Mouse (Mus musculus): ENCODE measurements at regions not wholly inside any gene's neighbourhood (a gene's known extent, or its start where the extent isn't known, plus 50 kb on each side); places are given as distances from the start of the nearest gene placed in this dataset.

GRCm38 (mm10) chr10:71485063-71485762 lies 137.7 kb downstream of the Ipmk start:
- no peak overlapping the region for H3K4me3 ChIP-seq (replicated peaks)
- H3K9me3 ChIP-seq = no peaks in the 10 kb centered on the region
- H3K36me3 ChIP-seq = no peaks in the 10 kb centered on the region
- ATAC-seq (ENCODE audit: insufficient number of reproducible peaks, insufficient read depth, low FRiP score, low TSS enrichment, low read depth) = no peak
- H3K27ac ChIP-seq = no peak overlapping the region
- no peak overlapping the region for H3K4me2 ChIP-seq
- WGBS = 82% methylated on average over 17 of the region's 17 CpGs
- H3K9ac ChIP-seq (replicated peaks) = no peak overlapping the region
- no peaks in the 10 kb centered on the region; the same call in 1 of the 2 replicates for H3K27me3 ChIP-seq
- H3K4me1 ChIP-seq (replicated peaks) = no peaks in the 10 kb centered on the region

GRCm38 (mm10) chr10:71489791-71490190 lies 142.2 kb downstream of the Ipmk start:
- Histone ChIP-seq H3K27ac (no peak overlapping the region), H3K27me3 (no peaks in the 10 kb centered on the region), H3K4me2 (no peak overlapping the region), H3K9me3 (no peaks in the 10 kb centered on the region), H3K9ac (replicated peaks) (no peak overlapping the region), H3K4me3 (replicated peaks) (no peak overlapping the region), H3K4me1 (replicated peaks) (no peaks in the 10 kb centered on the region), H3K36me3 (no peaks in the 10 kb centered on the region)
- no peak for ATAC-seq (ENCODE audit: insufficient number of reproducible peaks, insufficient read depth, low FRiP score, low TSS enrichment, low read depth)
- 92% methylated on average over 7 of the region's 7 CpGs for WGBS

- Histone ChIP-seq H3K36me3 (no peaks in the 10 kb centered on the region), H3K27me3 (no peaks in the 10 kb centered on the region), H3K27ac (no peak overlapping the region), H3K4me1 (replicated peaks) (no peaks in the 10 kb centered on the region), H3K9me3 (no peaks in the 10 kb centered on the region), H3K4me2 (no peak overlapping the region), H3K9ac (replicated peaks) (no peak overlapping the region), H3K4me3 (replicated peaks) (no peak overlapping the region)
- WGBS = 23% methylated on average over 4 of the region's 5 CpGs
- no peak for ATAC-seq (ENCODE audit: insufficient number of reproducible peaks, insufficient read depth, low FRiP score, low TSS enrichment, low read depth)
These were observed 154.5 kb downstream of the Ipmk start for GRCm38 (mm10) chr10:71502096-71502495.

GRCm38 (mm10) chr10:71504219-71504618 lies 156.7 kb downstream of the Ipmk start:
- no peaks in the 10 kb centered on the region for H3K27me3 ChIP-seq
- 84% methylated on average over 1 of the region's 1 CpGs for WGBS
- no peak overlapping the region for H3K4me3 ChIP-seq (replicated peaks)
- no peaks in the 10 kb centered on the region for H3K36me3 ChIP-seq
- H3K4me1 ChIP-seq (replicated peaks) = no peaks in the 10 kb centered on the region
- no peak for ATAC-seq (ENCODE audit: insufficient number of reproducible peaks, insufficient read depth, low FRiP score, low TSS enrichment, low read depth)
- H3K9ac ChIP-seq (replicated peaks) = no peak overlapping the region
- H3K4me2 ChIP-seq = no peak overlapping the region
- H3K9me3 ChIP-seq = no peaks in the 10 kb centered on the region
- H3K27ac ChIP-seq = no peak overlapping the region

- 62% methylated on average over 2 of the region's 2 CpGs for WGBS
- Histone ChIP-seq H3K27me3 (no peaks in the 10 kb centered on the region), H3K4me2 (no peak overlapping the region), H3K9ac (replicated peaks) (no peak overlapping the region), H3K4me1 (replicated peaks) (no peaks in the 10 kb centered on the region), H3K4me3 (replicated peaks) (no peak overlapping the region), H3K36me3 (no peaks in the 10 kb centered on the region), H3K27ac (no peak overlapping the region), H3K9me3 (0 out of 2 replicates have a peak, but pooled peaks cover 3% of the 10 kb centered on the region)
- ATAC-seq (ENCODE audit: insufficient number of reproducible peaks, insufficient read depth, low FRiP score, low TSS enrichment, low read depth) = no peak
These were observed 177.7 kb downstream of the Ipmk start for GRCm38 (mm10) chr10:71525290-71525689.

GRCm38 (mm10) chr10:71533759-71534158 lies 186.2 kb downstream of the Ipmk start:
- no peak for ATAC-seq (ENCODE audit: insufficient number of reproducible peaks, insufficient read depth, low FRiP score, low TSS enrichment, low read depth)
- no peak overlapping the region for H3K27ac ChIP-seq
- no peak overlapping the region for H3K9ac ChIP-seq (replicated peaks)
- 0 out of 2 replicates have a peak, but pooled peaks cover 2% of the 10 kb centered on the region for H3K9me3 ChIP-seq
- no peaks in the 10 kb centered on the region for H3K36me3 ChIP-seq
- 58% methylated on average over 2 of the region's 2 CpGs for WGBS
- H3K27me3 ChIP-seq = no peaks in the 10 kb centered on the region
- H3K4me2 ChIP-seq = no peak overlapping the region
- peaks cover 4% of the 10 kb centered on the region; the same call in 1 of the 2 replicates for H3K4me1 ChIP-seq (replicated peaks)
- H3K4me3 ChIP-seq (replicated peaks) = no peak overlapping the region

GRCm38 (mm10) chr10:71545489-71545888 lies 197.9 kb downstream of the Ipmk start:
- Histone ChIP-seq H3K4me2 (no peak overlapping the region), H3K36me3 (no peaks in the 10 kb centered on the region), H3K4me3 (replicated peaks) (no peak overlapping the region), H3K27me3 (no peaks in the 10 kb centered on the region), H3K9me3 (no peaks in the 10 kb centered on the region), H3K4me1 (replicated peaks) (no peaks in the 10 kb centered on the region), H3K9ac (replicated peaks) (no peak overlapping the region), H3K27ac (no peak overlapping the region)
- WGBS = 85% methylated on average over 7 of the region's 7 CpGs
- no peak for ATAC-seq (ENCODE audit: insufficient number of reproducible peaks, insufficient read depth, low FRiP score, low TSS enrichment, low read depth)

- Histone ChIP-seq H3K4me3 (replicated peaks) (no peak overlapping the region), H3K9ac (replicated peaks) (no peak overlapping the region), H3K27me3 (no peaks in the 10 kb centered on the region), H3K4me2 (no peak overlapping the region), H3K4me1 (replicated peaks) (no peaks in the 10 kb centered on the region), H3K27ac (no peak overlapping the region), H3K9me3 (no peaks in the 10 kb centered on the region), H3K36me3 (no peaks in the 10 kb centered on the region)
- 90% methylated on average over 7 of the region's 7 CpGs for WGBS
- no peak for ATAC-seq (ENCODE audit: insufficient number of reproducible peaks, insufficient read depth, low FRiP score, low TSS enrichment, low read depth)
These were observed 198.9 kb downstream of the Ipmk start for GRCm38 (mm10) chr10:71546507-71546906.

- WGBS = 90% methylated on average over 10 of the region's 10 CpGs
- H3K4me1 ChIP-seq (replicated peaks) = no peaks in the 10 kb centered on the region
- no peak overlapping the region for H3K9ac ChIP-seq (replicated peaks)
- no peaks in the 10 kb centered on the region for H3K27me3 ChIP-seq
- H3K4me3 ChIP-seq (replicated peaks) = no peak overlapping the region
- no peak overlapping the region for H3K4me2 ChIP-seq
- no peaks in the 10 kb centered on the region for H3K36me3 ChIP-seq
- no peak overlapping the region for H3K27ac ChIP-seq
- peaks cover 7% of the 10 kb centered on the region; the same call in 1 of the 2 replicates for H3K9me3 ChIP-seq
- no peak for ATAC-seq (ENCODE audit: insufficient number of reproducible peaks, insufficient read depth, low FRiP score, low TSS enrichment, low read depth)
These were observed 236.2 kb downstream of the Ipmk start for GRCm38 (mm10) chr10:71583716-71584115.

GRCm38 (mm10) chr10:71598515-71598914 lies 251.0 kb downstream of the Ipmk start:
- H3K9me3 ChIP-seq = no peaks in the 10 kb centered on the region
- H3K36me3 ChIP-seq = no peaks in the 10 kb centered on the region
- no peak overlapping the region for H3K4me3 ChIP-seq (replicated peaks)
- no peaks in the 10 kb centered on the region for H3K27me3 ChIP-seq
- H3K4me1 ChIP-seq (replicated peaks) = no peaks in the 10 kb centered on the region
- no peak for ATAC-seq (ENCODE audit: insufficient number of reproducible peaks, insufficient read depth, low FRiP score, low TSS enrichment, low read depth)
- H3K9ac ChIP-seq (replicated peaks) = no peak overlapping the region
- 90% methylated on average over 6 of the region's 6 CpGs for WGBS
- no peak overlapping the region for H3K4me2 ChIP-seq
- H3K27ac ChIP-seq = no peak overlapping the region

- no peak overlapping the region for H3K27ac ChIP-seq
- H3K4me1 ChIP-seq (replicated peaks) = no peaks in the 10 kb centered on the region
- H3K27me3 ChIP-seq = no peaks in the 10 kb centered on the region
- ATAC-seq (ENCODE audit: insufficient number of reproducible peaks, insufficient read depth, low FRiP score, low TSS enrichment, low read depth) = no peak
- H3K9me3 ChIP-seq = no peaks in the 10 kb centered on the region
- no peaks in the 10 kb centered on the region for H3K36me3 ChIP-seq
- H3K9ac ChIP-seq (replicated peaks) = no peak overlapping the region
- H3K4me2 ChIP-seq = no peak overlapping the region
- H3K4me3 ChIP-seq (replicated peaks) = no peak overlapping the region
- 95% methylated on average over 4 of the region's 4 CpGs for WGBS
These were observed 266.2 kb downstream of the Ipmk start for GRCm38 (mm10) chr10:71613736-71614135.

- Histone ChIP-seq H3K9ac (replicated peaks) (no peak overlapping the region), H3K4me2 (no peak overlapping the region), H3K27ac (no peak overlapping the region), H3K4me3 (replicated peaks) (no peak overlapping the region), H3K36me3 (no peaks in the 10 kb centered on the region), H3K27me3 (no peaks in the 10 kb centered on the region), H3K9me3 (no peaks in the 10 kb centered on the region), H3K4me1 (replicated peaks) (no peaks in the 10 kb centered on the region)
- 94% methylated on average over 4 of the region's 4 CpGs for WGBS
- no peak for ATAC-seq (ENCODE audit: insufficient number of reproducible peaks, insufficient read depth, low FRiP score, low TSS enrichment, low read depth)
These were observed 269.6 kb downstream of the Ipmk start for GRCm38 (mm10) chr10:71617156-71617555.
